Mouse (Mus musculus): ENCODE measurements at regions not wholly inside any gene's neighbourhood (a gene's known extent, or its start where the extent isn't known, plus 50 kb on each side); places are given as distances from the start of the nearest gene placed in this dataset.

DNA sequence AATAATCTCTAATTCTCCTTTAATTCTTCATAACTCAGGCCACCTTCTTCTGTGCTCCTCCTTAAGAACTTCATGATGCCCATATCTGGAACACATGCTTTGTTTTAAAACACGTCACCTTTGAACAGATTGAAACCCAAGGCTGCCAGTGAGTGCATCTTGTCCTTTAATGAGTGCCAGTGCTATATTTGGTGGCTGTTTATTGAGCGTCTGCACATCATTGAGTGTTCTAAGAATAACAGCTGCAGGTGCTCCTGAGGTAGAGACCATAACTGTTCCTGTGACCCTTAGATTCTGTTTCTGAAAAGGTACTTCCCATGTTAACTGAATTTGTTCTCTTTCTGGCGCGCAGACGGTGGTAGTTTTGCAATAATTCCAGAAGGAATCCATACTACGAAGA, 1006.4 kb upstream of the Adgrl4 start:
- WGBS: 65% methylated on average over 6 of the region's 6 CpGs
- no peak for ATAC-seq (ENCODE audit: insufficient number of reproducible peaks, low FRiP score, low TSS enrichment, low read depth)
- H3K4me3 ChIP-seq: no peak overlapping the region
- no peaks in the 10 kb centered on the region for H3K9me3 ChIP-seq
- no peak overlapping the region for H3K27ac ChIP-seq
- no peaks in the 10 kb centered on the region for H3K27me3 ChIP-seq
- H3K9ac ChIP-seq: no peak overlapping the region
- no peak overlapping the region for H3K4me2 ChIP-seq
- H3K36me3 ChIP-seq: no peaks in the 10 kb centered on the region
- no peaks in the 10 kb centered on the region for H3K4me1 ChIP-seq

DNA sequence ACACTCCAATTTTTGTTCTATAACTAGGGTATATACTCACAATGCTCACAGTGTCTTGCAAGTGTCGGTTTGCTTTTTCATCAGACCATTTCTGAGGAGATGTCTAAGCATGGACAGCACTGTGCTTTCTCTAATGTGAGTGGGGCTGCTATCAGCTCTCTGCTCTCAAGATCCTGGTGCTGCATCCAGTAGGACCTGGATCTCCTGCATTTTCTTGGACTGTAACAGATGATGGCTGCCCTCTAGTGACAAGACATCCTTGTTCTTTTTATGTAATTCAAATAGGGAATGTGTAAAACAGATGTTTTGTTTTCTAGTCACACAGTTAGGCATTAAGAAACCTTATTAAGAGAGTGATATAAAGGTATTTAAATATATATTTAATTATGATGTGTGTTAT, 1002.5 kb upstream of the Adgrl4 start:
- H3K9ac ChIP-seq: no peak overlapping the region
- H3K27ac ChIP-seq: no peak overlapping the region
- no peaks in the 10 kb centered on the region for H3K4me1 ChIP-seq
- WGBS: 78% methylated on average over 1 of the region's 1 CpGs
- ATAC-seq (ENCODE audit: insufficient number of reproducible peaks, low FRiP score, low TSS enrichment, low read depth): no peak
- no peaks in the 10 kb centered on the region for H3K27me3 ChIP-seq
- H3K9me3 ChIP-seq: no peaks in the 10 kb centered on the region
- no peak overlapping the region for H3K4me2 ChIP-seq
- no peak overlapping the region for H3K4me3 ChIP-seq
- no peaks in the 10 kb centered on the region for H3K36me3 ChIP-seq

DNA sequence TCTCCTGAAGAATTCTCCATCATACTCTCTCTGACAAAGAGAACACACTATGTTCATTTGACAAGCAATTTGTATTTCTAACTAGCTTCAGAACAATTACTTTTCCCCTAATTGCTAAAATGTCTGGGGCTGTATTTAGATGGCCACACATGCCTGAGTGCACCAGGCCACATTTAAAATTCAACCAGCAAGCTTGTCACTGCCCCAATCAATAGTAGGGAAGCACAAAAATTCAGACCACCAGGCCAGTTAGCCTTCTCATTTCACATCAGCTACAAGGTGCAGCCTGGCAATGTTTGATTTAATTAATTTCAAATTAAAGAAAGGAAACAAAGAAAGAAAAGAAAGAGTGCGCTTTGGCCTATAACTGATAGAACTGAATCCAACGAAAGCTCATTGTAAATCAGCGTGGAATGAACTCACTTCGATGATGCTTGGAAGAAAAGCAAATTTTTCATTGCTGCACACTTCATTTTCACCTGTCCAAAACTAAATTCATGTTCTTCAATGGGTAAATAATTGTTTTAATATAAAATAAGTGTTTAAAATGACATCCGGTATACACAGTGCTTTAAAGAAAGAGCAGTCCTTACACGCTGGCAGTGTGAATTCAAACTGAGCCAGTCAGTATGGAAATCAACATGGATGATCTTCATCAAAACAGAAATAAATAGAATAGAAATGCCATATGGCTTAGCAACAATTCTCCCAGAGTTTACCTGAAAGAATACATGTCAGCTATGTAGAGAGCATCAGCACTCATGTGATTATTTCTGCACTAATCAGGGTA, 1001.7 kb upstream of the Adgrl4 start:
- WGBS: 90% methylated on average over 6 of the region's 6 CpGs
- no peaks in the 10 kb centered on the region for H3K9me3 ChIP-seq
- no peak overlapping the region for H3K4me2 ChIP-seq
- H3K27ac ChIP-seq: no peak overlapping the region
- no peak overlapping the region for H3K4me3 ChIP-seq
- H3K4me1 ChIP-seq: no peaks in the 10 kb centered on the region
- no peaks in the 10 kb centered on the region for H3K27me3 ChIP-seq
- H3K9ac ChIP-seq: no peak overlapping the region
- ATAC-seq (ENCODE audit: insufficient number of reproducible peaks, low FRiP score, low TSS enrichment, low read depth): no peak
- H3K36me3 ChIP-seq: no peaks in the 10 kb centered on the region

All from limb, embryonic 15.5 days (tissue).